ENCODE assay signal across 8 mouse cellular contexts in genomic region chr6:134929926-134930325, GRCm38 (mm10). TPM values are rescaled to one million over a fixed set of nuclear protein-coding genes. Genes with fewer than 3 reads are reported as not detected.
DNase-seq lines count a peak whose midpoint lies in the region; ATAC-seq and TF ChIP-seq lines count a peak whose summit lies in the region.

No protein-coding gene starts in this region.

- 62% methylated on average over 4 of the region's 4 CpGs for WGBS in hindbrain, embryonic 10.5 days
- WGBS in liver, postnatal 0 days (ENCODE audit: insufficient replicate concordance), result 29% methylated on average over 4 of the region's 4 CpGs

- TF ChIP-seq RAD21 in CH12.LX (IDR thresholded peaks at IDR 0.05; ENCODE audit: low read depth, low read length), result no peak

- ATAC-seq in liver, postnatal 0 days, result no peak

- TF ChIP-seq POLR2A in CH12.LX (IDR thresholded peaks at IDR 0.05; ENCODE audit: low read depth, low read length), result no peak; the same call in 1 of the 2 replicates

- peak overlapping the region; percentile 11 for H3K4me2 ChIP-seq in CH12.LX (ENCODE audit: insufficient read depth, low read depth, poor library complexity, severe bottlenecking)
- H3K4me2 ChIP-seq in liver, postnatal 0 days (ENCODE audit: low read depth, low read length), result peak overlapping the region; percentile 90

- DNase-seq in embryo, embryonic 10.5 days (ENCODE audit: low spot score), result peak; percentile 37
- DNase-seq in embryo, embryonic 11 days, result no peak
- DNase-seq in CH12.LX (ENCODE audit: extremely low read depth), result no peak
- no peak for DNase-seq in hindbrain, embryonic 10.5 days (ENCODE audit: low spot score)
- DNase-seq in liver, postnatal 0 days, result no peak
- no peak for DNase-seq in adipocyte (ENCODE audit: low spot score)
- DNase-seq in kidney, postnatal 10 days, result no peak
- DNase-seq in lung, postnatal 25 days (ENCODE audit: low spot score), result no peak

- TF ChIP-seq CTCF in CH12.LX (conservative IDR thresholded peaks at IDR 0.05 in 1 of 2, IDR thresholded peaks at IDR 0.05 in 1 of 2; ENCODE audit: low read depth in 2 of 2, low read length in 2 of 2), result no peak
- TF ChIP-seq CTCF in liver, postnatal 0 days (IDR thresholded peaks at IDR 0.05; ENCODE audit: low read depth), result no peak

- H3K4me1 ChIP-seq in CH12.LX (ENCODE audit: control insufficient read depth in 1 of 2, insufficient read depth in 2 of 2), result peaks cover 0 to 16% of the 10 kb centered on the region in 2 experiments; a peak in 3 of 4 replicates
- H3K4me1 ChIP-seq in hindbrain, embryonic 10.5 days (replicated peaks), result peaks cover 61% of the 10 kb centered on the region
- H3K4me1 ChIP-seq in liver, postnatal 0 days (ENCODE audit: insufficient read depth), result peaks cover 15% of the 10 kb centered on the region

- H3K9me3 ChIP-seq in CH12.LX (replicated peaks; ENCODE audit: low read length), result no peaks in the 10 kb centered on the region
- H3K9me3 ChIP-seq in hindbrain, embryonic 10.5 days, result no peaks in the 10 kb centered on the region
- H3K9me3 ChIP-seq in liver, postnatal 0 days (ENCODE audit: low read length), result no peaks in the 10 kb centered on the region

- no peaks in the 10 kb centered on the region for H3K27me3 ChIP-seq in CH12.LX (replicated peaks)
- no peaks in the 10 kb centered on the region for H3K27me3 ChIP-seq in hindbrain, embryonic 10.5 days (ENCODE audit: insufficient read depth, poor library complexity, severe bottlenecking)
- H3K27me3 ChIP-seq in liver, postnatal 0 days (ENCODE audit: insufficient read depth, low read length), result no peaks in the 10 kb centered on the region

- H3K27ac ChIP-seq in CH12.LX (ENCODE audit: insufficient read depth, low read depth), result peak overlapping the region; percentile 79
- peak overlapping the region; percentile 98 for H3K27ac ChIP-seq in hindbrain, embryonic 10.5 days
- H3K27ac ChIP-seq in liver, postnatal 0 days (ENCODE audit: low read depth), result peak overlapping the region; percentile 98; the same call in 1 of the 2 replicates

- TF ChIP-seq EP300 in CH12.LX (IDR thresholded peaks at IDR 0.05; ENCODE audit: low read length), result no peak
- TF ChIP-seq EP300 in liver, postnatal 0 days (IDR thresholded peaks at IDR 0.05; ENCODE audit: low read depth), result no peak

- H3K79me2 ChIP-seq in CH12.LX (replicated peaks; ENCODE audit: control insufficient read depth, extremely low read depth, insufficient read depth, poor library complexity, severe bottlenecking), result peaks cover 56% of the 10 kb centered on the region

- dilution Hi-C loops in CH12.LX (cut with MboI; ENCODE audit: extremely low pct_ligation_motif_present, extremely low pct_unique_long_range_greater_than_20kb, low sequenced_read_pairs), result no loop called here

- H3K9ac ChIP-seq in CH12.LX (ENCODE audit: insufficient read depth, low read depth), result peak overlapping the region; percentile 98
- H3K9ac ChIP-seq in liver, postnatal 0 days (replicated peaks), result peak overlapping the region; percentile 93

- in situ Hi-C loops in CH12.LX (cut with MboI; ENCODE audit: low pct_ligation_motif_present, low pct_unique_long_range_greater_than_20kb, low sequenced_read_pairs), result no loop called here

- peaks cover 0 to 7% of the 10 kb centered on the region in 2 experiments for H3K36me3 ChIP-seq in CH12.LX (replicated peaks in 1 of 2; ENCODE audit: control insufficient read depth in 1 of 2, insufficient read depth in 1 of 2, low read length in 1 of 2)
- peaks cover 10% of the 10 kb centered on the region for H3K36me3 ChIP-seq in hindbrain, embryonic 10.5 days
- H3K36me3 ChIP-seq in liver, postnatal 0 days (replicated peaks; ENCODE audit: insufficient read depth, low read length), result peaks cover 2% of the 10 kb centered on the region; the same call in 1 of the 2 replicates

- H3K4me3 ChIP-seq in CH12.LX (replicated peaks in 1 of 3; ENCODE audit: low read depth in 2 of 3, low read length in 2 of 3, poor library complexity in 1 of 3), result peak overlapping the region; percentile 68 to 81 (median 74)
- peak overlapping the region; percentile 72 for H3K4me3 ChIP-seq in hindbrain, embryonic 10.5 days
- H3K4me3 ChIP-seq in liver, postnatal 0 days (ENCODE audit: low read depth, low read length), result peak overlapping the region; percentile 73

TF ChIP-seq in CH12.LX, 34 proteins besides CTCF, POLR2A, EP300 and RAD21:
- TF ChIP-seq POLR2AphosphoS2 (IDR thresholded peaks at IDR 0.05; ENCODE audit: low read depth, low read length) (peak; percentile 6; the same call in 1 of the 2 replicates), MAX (IDR thresholded peaks at IDR 0.05; ENCODE audit: low read length) (0 out of 2 replicates have a peak, but pooled peaks have one; percentile 1), MXI1 (IDR thresholded peaks at IDR 0.05; ENCODE audit: low read depth, low read length) (peak; percentile 61; the same call in 1 of the 2 replicates), ZC3H11A (IDR thresholded peaks at IDR 0.05; ENCODE audit: low read depth, low read length) (no peak), SIN3A (IDR thresholded peaks at IDR 0.05; ENCODE audit: low read length) (0 out of 2 replicates have a peak, but pooled peaks have one; percentile 47), CHD2 (IDR thresholded peaks at IDR 0.05; ENCODE audit: low read length) (0 out of 2 replicates have a peak, but pooled peaks have one; percentile 5), MEF2A (IDR thresholded peaks at IDR 0.05; ENCODE audit: borderline replicate concordance, low read depth, low read length) (no peak)

RNA-seq across cellular contexts. Expression of gene Cdkn1b, which starts 9.7 kb away (rescaled TPM):
- total RNA-seq in CH12.LX (2012; rRNA removed) (12.8 and 19.2 TPM in 2 replicates), CH12.LX (2014; rRNA removed) (23.5 TPM in 2 replicates)
- polyA plus RNA-seq in CH12.LX (2012; ENCODE audit: insufficient read length, low read depth), result 15.8 and 20.9 TPM in 2 replicates
- polyA plus RNA-seq in hindbrain, embryonic 10.5 days (2016; fragmentation: Nextera tagmentation; extraction: Ambion mirVana), result 17.2 and 17.7 TPM in 2 replicates
- polyA plus RNA-seq in liver, postnatal 0 days (2015; fragmentation: Nextera tagmentation; extraction: Ambion mirVana), result 10.9 and 14.1 TPM in 2 replicates

RNA-seq across cellular contexts. Expression of gene Gpr19, which starts 31.5 kb away (rescaled TPM):
- 6.3 and 7.5 TPM in 2 replicates for total RNA-seq in CH12.LX (2012; rRNA removed)
- 3.8 and 5.2 TPM in 2 replicates for total RNA-seq in CH12.LX (2014; rRNA removed)
- 4.8 and 6.0 TPM in 2 replicates for polyA plus RNA-seq in CH12.LX (2012; ENCODE audit: insufficient read length, low read depth)
- polyA plus RNA-seq in hindbrain, embryonic 10.5 days (2016; fragmentation: Nextera tagmentation; extraction: Ambion mirVana), result 24.7 and 29.9 TPM in 2 replicates
- polyA plus RNA-seq in liver, postnatal 0 days (2015; fragmentation: Nextera tagmentation; extraction: Ambion mirVana), result 4.6 and 4.8 TPM in 2 replicates

RNA-seq across cellular contexts. Expression of gene Apold1, which starts 51.6 kb away (rescaled TPM):
- total RNA-seq in CH12.LX (2012; rRNA removed) (1.4 and 2.7 TPM in 2 replicates), CH12.LX (2014; rRNA removed) (2.8 and 3.1 TPM in 2 replicates)
- polyA plus RNA-seq in CH12.LX (2012; ENCODE audit: insufficient read length, low read depth), result 1.0 and 1.1 TPM in 2 replicates
- 2.7 and 2.9 TPM in 2 replicates for polyA plus RNA-seq in hindbrain, embryonic 10.5 days (2016; fragmentation: Nextera tagmentation; extraction: Ambion mirVana)
- 2.4 and 2.5 TPM in 2 replicates for polyA plus RNA-seq in liver, postnatal 0 days (2015; fragmentation: Nextera tagmentation; extraction: Ambion mirVana)
